Mouse (Mus musculus) intestine, postnatal 0 days (tissue): ENCODE measurements around the gene Cel. TPM values are rescaled to one million over a fixed set of nuclear protein-coding genes. Genes with fewer than 3 reads are reported as not detected.

Experiments used
- ATAC-seq: fragments of 200-750 bp; cut with Nextera tagmentation; 2 replicates; pipeline ENCODE4 v1.8.0; 2017; ENCODE audit warnings: mild to moderate bottlenecking, moderate TSS enrichment, moderate library complexity
- H3K27ac ChIP-seq: fragments of 300-500 bp; sonication (generic); 2 replicates; pipeline ENCODE4 v1.5.1; 2014; ENCODE audit warnings: mild to moderate bottlenecking, low read depth, low read length, moderate library complexity
- H3K27me3 ChIP-seq: fragments of 300-500 bp; sonication (generic); replicated peaks from 2 replicates; pipeline ENCODE4 v1.6.1; 2014; ENCODE audit warnings: low read length, mixed read lengths; ENCODE audit not compliant: control insufficient read depth, insufficient read depth
- H3K36me3 ChIP-seq: fragments of 300-500 bp; sonication (generic); 2 replicates; pipeline ENCODE4 v1.6.1; 2014; ENCODE audit warnings: mild to moderate bottlenecking, moderate library complexity; ENCODE audit not compliant: control insufficient read depth, insufficient read depth
- H3K4me1 ChIP-seq: fragments of 300-500 bp; sonication (generic); replicated peaks from 2 replicates; pipeline ENCODE4 v1.6.1; 2014; ENCODE audit warnings: antibody characterized with exemption, low read length, mixed read lengths; ENCODE audit not compliant: control insufficient read depth, insufficient read depth
- H3K4me2 ChIP-seq: fragments of 300-500 bp; sonication (generic); replicated peaks from 2 replicates; pipeline ENCODE4 v1.6.1; 2014; ENCODE audit warnings: low read depth, mild to moderate bottlenecking, moderate library complexity
- H3K4me3 ChIP-seq: fragments of 300-500 bp; sonication (generic); 2 replicates; pipeline ENCODE4 v1.5.1; 2014; ENCODE audit warnings: low read depth, low read length
- H3K9ac ChIP-seq: fragments of 300-500 bp; sonication (generic); 2 replicates; pipeline ENCODE4 v1.6.1; 2014; ENCODE audit warnings: mild to moderate bottlenecking, low read depth, low read length
- H3K9me3 ChIP-seq: fragments of 300-500 bp; sonication (generic); 2 replicates; pipeline ENCODE4 v1.6.1; 2016; ENCODE audit warnings: mixed run types; ENCODE audit not compliant: control insufficient read depth
- CTCF ChIP-seq: sonication (generic); IDR thresholded peaks from 2 replicates; pipeline ENCODE4 v1.5.1; 2016; ENCODE audit warnings: low read depth, mild to moderate bottlenecking, control low read depth, antibody characterized with exemption, moderate library complexity
- WGBS: fragments of 180-500 bp; shearing (Covaris S2); extraction: QIAGEN DNeasy Blood & Tissue Kit; methylation state at CpG from one replicate; pipeline ENCODE4 v1.1.7; 2014; 5-methylcytosine and 5-hydroxymethylcytosine counted together
- polyA plus RNA-seq: library from polyadenylated mRNA; unstranded; fragments of >200 nt; fragmentation: Nextera tagmentation; extraction: Ambion mirVana; gene quantifications from 2 replicates; pipeline ENCODE4 v1.2.1, GENCODE M21; 2015

Cel gene
- polyA plus RNA-seq, 1 experiment from 2014 or later, result 5.5 TPM

GRCm38 (mm10) chr2:28540587-28541227 lies 22.5 kb downstream of the Cel start:
- Histone ChIP-seq H3K4me3 (no peak overlapping the region), H3K36me3 (peaks cover 46% of the 10 kb centered on the region), H3K9me3 (no peaks in the 10 kb centered on the region), H3K9ac (no peak overlapping the region), H3K4me2 (no peak overlapping the region), H3K4me1 (0 out of 2 replicates have a peak, but pooled peaks cover 23% of the 10 kb centered on the region), H3K27ac (peak overlapping the region; percentile 21; the same call in 1 of the 2 replicates), H3K27me3 (no peaks in the 10 kb centered on the region)
- no peak for ATAC-seq
- no peak for TF ChIP-seq CTCF
- WGBS, result 71% methylated on average over 8 of the region's 8 CpGs

- no peak overlapping the region for H3K4me2 ChIP-seq
- H3K4me1 ChIP-seq, result 0 out of 2 replicates have a peak, but pooled peaks cover 23% of the 10 kb centered on the region
- peak overlapping the region; percentile 21; the same call in 1 of the 2 replicates for H3K27ac ChIP-seq
- no peaks in the 10 kb centered on the region for H3K27me3 ChIP-seq
- TF ChIP-seq CTCF, result no peak
- no peaks in the 10 kb centered on the region for H3K9me3 ChIP-seq
- 77% methylated on average over 2 of the region's 2 CpGs for WGBS
- no peak for ATAC-seq
- no peak overlapping the region for H3K4me3 ChIP-seq
- H3K9ac ChIP-seq, result no peak overlapping the region
- H3K36me3 ChIP-seq, result peaks cover 38% of the 10 kb centered on the region
Measured at GRCm38 (mm10) chr2:28539949-28540348, 23.3 kb downstream of the Cel start.

- Histone ChIP-seq H3K4me2 (0 out of 2 replicates have a peak overlapping the region, but pooled peaks have one; percentile 9), H3K27ac (peak overlapping the region; percentile 54; the same call in 1 of the 2 replicates), H3K36me3 (peaks cover 31% of the 10 kb centered on the region), H3K4me1 (peaks cover 23% of the 10 kb centered on the region; the same call in 1 of the 2 replicates), H3K9ac (no peak overlapping the region), H3K9me3 (no peaks in the 10 kb centered on the region), H3K4me3 (no peak overlapping the region), H3K27me3 (no peaks in the 10 kb centered on the region)
- TF ChIP-seq CTCF, result no peak
- peak; percentile 29; the same call in 1 of the 2 replicates for ATAC-seq
- WGBS, result 57% methylated on average over 7 of the region's 7 CpGs
Measured at GRCm38 (mm10) chr2:28539206-28539605, 24.0 kb downstream of the Cel start.

GRCm38 (mm10) chr2:28538817-28539128 lies 24.4 kb downstream of the Cel start:
- Histone ChIP-seq H3K27ac (peak overlapping the region; percentile 54; the same call in 1 of the 2 replicates), H3K4me1 (peaks cover 23% of the 10 kb centered on the region; the same call in 1 of the 2 replicates), H3K27me3 (no peaks in the 10 kb centered on the region), H3K4me3 (no peak overlapping the region), H3K36me3 (peaks cover 27% of the 10 kb centered on the region), H3K9ac (no peak overlapping the region), H3K4me2 (0 out of 2 replicates have a peak overlapping the region, but pooled peaks have one; percentile 9), H3K9me3 (no peaks in the 10 kb centered on the region)
- ATAC-seq, result 0 out of 2 replicates have a peak, but pooled peaks have one; percentile 2
- TF ChIP-seq CTCF, result no peak
- 100% methylated on average over 1 of the region's 1 CpGs for WGBS

GRCm38 (mm10) chr2:28537995-28538816 lies 25.0 kb downstream of the Cel start:
- Histone ChIP-seq H3K27me3 (no peaks in the 10 kb centered on the region), H3K9ac (no peak overlapping the region), H3K27ac (peak overlapping the region; percentile 50), H3K36me3 (peaks cover 21% of the 10 kb centered on the region), H3K9me3 (no peaks in the 10 kb centered on the region), H3K4me3 (no peak overlapping the region), H3K4me1 (peaks cover 26% of the 10 kb centered on the region; the same call in 1 of the 2 replicates), H3K4me2 (no peak overlapping the region)
- ATAC-seq, result peak; percentile 37; the same call in 1 of the 2 replicates
- TF ChIP-seq CTCF, result no peak
- 52% methylated on average over 8 of the region's 8 CpGs for WGBS

GRCm38 (mm10) chr2:28537634-28537920 lies 25.6 kb downstream of the Cel start:
- Histone ChIP-seq H3K27me3 (no peaks in the 10 kb centered on the region), H3K36me3 (peaks cover 17% of the 10 kb centered on the region), H3K27ac (peak overlapping the region; percentile 50; the same call in 1 of the 2 replicates), H3K4me1 (peaks cover 28% of the 10 kb centered on the region; the same call in 1 of the 2 replicates), H3K9ac (no peak overlapping the region), H3K4me2 (no peak overlapping the region), H3K4me3 (no peak overlapping the region), H3K9me3 (no peaks in the 10 kb centered on the region)
- no peak for TF ChIP-seq CTCF
- ATAC-seq, result no peak
- 39% methylated on average over 4 of the region's 4 CpGs for WGBS
